Mouse (Mus musculus) stomach, embryonic 15.5 days (tissue): ENCODE data around the gene E130114P18Rik. TPM values are rescaled to one million over a fixed set of nuclear protein-coding genes. Genes with fewer than 3 reads are reported as not detected.

Source experiments
- ATAC-seq: fragments of 200-750 bp; cut with Nextera tagmentation; 2 replicates; pipeline ENCODE4 v1.8.0; 2017; ENCODE audit warnings: low read depth, moderate number of reproducible peaks, moderate TSS enrichment; ENCODE audit not compliant: insufficient read depth, low FRiP score
- H3K27ac ChIP-seq: fragments of 300-500 bp; sonication (generic); 2 replicates; pipeline ENCODE4 v1.5.1; 2015; ENCODE audit warnings: mild to moderate bottlenecking, inconsistent platforms
- H3K27me3 ChIP-seq: fragments of 300-500 bp; sonication (generic); replicated peaks from 2 replicates; pipeline ENCODE4 v1.6.1; 2015; ENCODE audit warnings: inconsistent platforms
- H3K36me3 ChIP-seq: fragments of 300-500 bp; sonication (generic); 2 replicates; pipeline ENCODE4 v1.6.1; 2015; ENCODE audit warnings: inconsistent platforms
- H3K4me1 ChIP-seq: fragments of 300-500 bp; sonication (generic); 2 replicates; pipeline ENCODE4 v1.6.1; 2015; ENCODE audit warnings: inconsistent platforms
- H3K4me2 ChIP-seq: fragments of 300-500 bp; sonication (generic); 2 replicates; pipeline ENCODE4 v1.6.1; 2015; ENCODE audit warnings: mild to moderate bottlenecking, inconsistent platforms
- H3K4me3 ChIP-seq: fragments of 300-500 bp; sonication (generic); replicated peaks from 2 replicates; pipeline ENCODE4 v1.5.1; 2015; ENCODE audit warnings: inconsistent platforms
- H3K9ac ChIP-seq: fragments of 300-500 bp; sonication (generic); 2 replicates; pipeline ENCODE4 v1.6.1; 2015; ENCODE audit warnings: inconsistent platforms
- H3K9me3 ChIP-seq: fragments of 300-500 bp; sonication (generic); 2 replicates; pipeline ENCODE4 v1.6.1; 2016; ENCODE audit warnings: inconsistent platforms
- WGBS: fragments of 180-500 bp; shearing (Covaris S2); methylation state at CpG from one replicate; pipeline ENCODE4 v1.1.7; 2015; 5-methylcytosine and 5-hydroxymethylcytosine counted together
- polyA plus RNA-seq: library from polyadenylated mRNA; unstranded; fragments of >200 nt; fragmentation: Nextera tagmentation; extraction: Ambion mirVana; gene quantifications from 2 replicates; pipeline ENCODE4 v1.2.1, GENCODE M21; 2015

The E130114P18Rik gene
- polyA plus RNA-seq, 1 experiment from 2014 or later: 2.9 TPM

DNA sequence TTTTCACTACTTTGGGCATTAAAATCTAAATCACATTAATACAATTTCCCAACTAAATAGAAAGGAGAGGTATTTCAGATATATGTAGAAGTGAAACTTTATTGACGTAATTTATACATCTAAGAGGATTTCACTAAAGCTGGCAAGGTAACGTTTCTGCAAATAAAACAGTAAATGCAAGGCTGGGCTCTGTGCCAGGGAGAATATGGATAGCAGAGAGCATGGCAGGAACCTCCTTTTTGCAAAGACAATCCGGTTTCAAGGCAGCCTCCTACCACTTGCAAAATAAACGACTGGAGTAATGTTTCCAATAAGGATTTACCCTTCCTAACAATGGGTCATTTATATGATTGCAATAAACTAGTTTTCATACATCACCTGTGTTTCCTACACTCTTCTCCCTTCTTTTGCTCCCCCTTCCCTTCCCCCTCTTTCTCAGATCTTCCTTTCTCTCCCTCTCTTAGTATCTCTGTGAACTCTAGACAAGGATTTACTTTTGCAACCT is 3.4 kb downstream of the E130114P18Rik start:
- Histone ChIP-seq H3K4me2 (peak overlapping the region; percentile 63), H3K9me3 (no peaks in the 10 kb centered on the region), H3K27me3 (no peaks in the 10 kb centered on the region), H3K4me1 (peaks cover 13% of the 10 kb centered on the region; the same call in 1 of the 2 replicates), H3K9ac (no peak overlapping the region), H3K27ac (peak overlapping the region; percentile 96), H3K4me3 (peak overlapping the region; percentile 26; the same call in 1 of the 2 replicates), H3K36me3 (no peaks in the 10 kb centered on the region)
- ATAC-seq: no peak
- WGBS: 11% methylated on average over 4 of the region's 4 CpGs

DNA sequence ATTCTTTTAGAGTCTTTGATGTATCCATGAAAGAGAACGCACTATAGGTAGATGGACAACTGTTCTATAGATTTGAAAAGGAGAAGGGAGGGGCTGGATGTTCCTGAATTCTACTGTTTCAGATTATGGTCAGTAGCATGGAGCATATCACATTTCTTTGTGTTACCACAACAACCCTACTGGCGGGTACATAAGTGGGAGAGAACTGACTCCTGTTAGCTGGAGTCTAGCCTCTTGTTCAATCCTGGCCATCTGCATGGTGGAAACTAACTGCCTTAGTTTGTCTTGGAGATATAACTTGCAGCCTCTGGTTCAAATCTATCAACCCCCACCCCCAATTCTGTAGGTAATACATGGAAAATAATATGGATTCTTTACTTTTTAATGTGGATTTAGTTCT is 4.1 kb downstream of the E130114P18Rik start:
- ATAC-seq: no peak
- Histone ChIP-seq H3K4me2 (peak overlapping the region; percentile 53), H3K36me3 (no peaks in the 10 kb centered on the region), H3K4me3 (peak overlapping the region; percentile 50; the same call in 1 of the 2 replicates), H3K27me3 (no peaks in the 10 kb centered on the region), H3K9me3 (no peaks in the 10 kb centered on the region), H3K4me1 (peaks cover 13% of the 10 kb centered on the region; the same call in 1 of the 2 replicates), H3K27ac (peak overlapping the region; percentile 97), H3K9ac (no peak overlapping the region)
- WGBS: 68% methylated on average over 2 of the region's 2 CpGs

DNA sequence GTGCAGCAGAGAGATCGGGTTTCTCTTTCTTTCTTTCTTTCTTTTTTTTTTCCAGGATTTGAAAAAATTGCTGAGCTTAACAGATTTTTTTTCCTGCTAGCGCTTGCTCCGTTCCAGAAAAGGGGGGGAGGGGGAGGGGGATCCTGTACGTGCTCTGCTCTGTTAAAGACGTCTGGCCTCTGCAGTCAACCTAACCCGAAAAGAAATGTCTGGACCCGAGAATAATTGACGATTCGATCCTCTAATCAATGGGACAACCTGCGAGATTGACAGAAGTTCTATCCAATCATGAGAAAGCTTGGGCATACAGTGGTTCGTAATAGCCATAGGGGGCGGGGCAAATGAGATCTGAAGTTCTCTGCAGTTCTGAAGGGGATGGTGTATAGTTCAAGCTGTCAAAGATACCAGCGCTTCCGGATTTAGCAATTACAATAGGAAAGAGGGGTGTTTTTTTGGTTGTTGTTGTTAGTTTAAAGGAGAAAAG is 4.7 kb downstream of the E130114P18Rik start:
- Histone ChIP-seq H3K4me1 (peaks cover 13% of the 10 kb centered on the region; the same call in 1 of the 2 replicates), H3K9ac (peak overlapping the region; percentile 9; the same call in 1 of the 2 replicates), H3K4me2 (peak overlapping the region; percentile 53), H3K27ac (peak overlapping the region; percentile 97), H3K4me3 (peak overlapping the region; percentile 50), H3K9me3 (no peaks in the 10 kb centered on the region), H3K36me3 (no peaks in the 10 kb centered on the region), H3K27me3 (no peaks in the 10 kb centered on the region)
- 0% methylated on average over 14 of the region's 14 CpGs for WGBS
- ATAC-seq: peak; percentile 81

DNA sequence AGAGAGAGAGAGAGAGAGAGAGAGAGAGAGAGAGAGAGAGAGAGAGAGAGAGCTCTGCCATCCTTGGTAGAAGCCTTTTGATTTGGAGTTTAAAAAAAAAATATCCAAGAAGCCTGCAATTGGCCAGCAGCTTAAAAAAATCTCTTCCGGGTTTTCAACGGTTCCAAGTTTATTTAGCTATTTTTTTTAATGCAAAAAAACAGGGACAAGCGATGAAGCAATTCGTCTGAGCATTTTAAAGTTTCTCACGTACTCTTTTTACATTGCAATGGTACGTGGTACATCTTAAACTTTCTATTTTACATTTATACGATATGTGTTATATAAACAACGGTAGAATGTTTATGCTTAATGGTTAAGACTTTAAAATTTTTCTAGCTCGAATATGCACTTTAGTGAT is 5.2 kb downstream of the E130114P18Rik start, which contains the start of gene Nfia:
TSS of gene Nfia (plus strand) at position 94 of the 400 bp plus-strand sequence.
- no peak for ATAC-seq
- WGBS: under 1% methylated on average over 9 of the region's 9 CpGs

DNA sequence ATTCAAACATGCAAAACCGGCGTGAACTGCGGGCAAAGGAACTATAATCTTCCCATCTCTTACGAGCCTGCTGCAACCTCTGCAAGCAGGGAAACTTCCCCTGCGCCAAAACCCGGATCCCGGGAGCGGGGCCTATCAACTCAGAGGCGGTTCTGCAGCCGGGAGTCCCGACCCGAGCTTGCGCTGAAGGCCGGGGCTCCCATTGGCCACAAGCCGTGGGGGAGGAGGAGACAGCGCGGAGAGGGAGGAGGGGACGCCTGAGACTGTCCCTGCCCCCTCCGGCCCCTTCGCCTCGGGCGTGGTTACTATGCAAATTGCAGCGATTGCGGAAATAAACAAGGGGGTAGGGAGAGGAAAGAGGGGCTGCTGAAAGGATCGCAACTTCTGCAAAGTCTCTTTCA is 5.8 kb downstream of the E130114P18Rik start:
- WGBS: under 1% methylated on average over 25 of the region's 25 CpGs
- peak; percentile 96 for ATAC-seq
- H3K9me3 ChIP-seq: no peaks in the 10 kb centered on the region
- peak overlapping the region; percentile 50 for H3K4me3 ChIP-seq
- no peak overlapping the region; the same call in 1 of the 2 replicates for H3K9ac ChIP-seq
- no peaks in the 10 kb centered on the region for H3K27me3 ChIP-seq
- H3K4me1 ChIP-seq: peaks cover 13% of the 10 kb centered on the region; the same call in 1 of the 2 replicates
- peak overlapping the region; percentile 53 for H3K4me2 ChIP-seq
- peak overlapping the region; percentile 97 for H3K27ac ChIP-seq
- no peaks in the 10 kb centered on the region for H3K36me3 ChIP-seq

More for the DNA sequence above, 5.2 kb downstream of the E130114P18Rik start, which contains the start of gene Nfia:
- peak within 1 kb of the TSS; percentile 50 for H3K4me3 ChIP-seq
- no peaks in the 10 kb centered on the region for H3K27me3 ChIP-seq
- H3K4me2 ChIP-seq: peak within 1 kb of the TSS; percentile 53
- no peaks in the 10 kb centered on the region for H3K36me3 ChIP-seq
- peaks cover 13% of the 10 kb centered on the region; the same call in 1 of the 2 replicates for H3K4me1 ChIP-seq
- H3K9me3 ChIP-seq: no peaks in the 10 kb centered on the region
- H3K27ac ChIP-seq: peak within 1 kb of the TSS; percentile 97
- H3K9ac ChIP-seq: peak within 1 kb of the TSS; percentile 9; the same call in 1 of the 2 replicates

DNA sequence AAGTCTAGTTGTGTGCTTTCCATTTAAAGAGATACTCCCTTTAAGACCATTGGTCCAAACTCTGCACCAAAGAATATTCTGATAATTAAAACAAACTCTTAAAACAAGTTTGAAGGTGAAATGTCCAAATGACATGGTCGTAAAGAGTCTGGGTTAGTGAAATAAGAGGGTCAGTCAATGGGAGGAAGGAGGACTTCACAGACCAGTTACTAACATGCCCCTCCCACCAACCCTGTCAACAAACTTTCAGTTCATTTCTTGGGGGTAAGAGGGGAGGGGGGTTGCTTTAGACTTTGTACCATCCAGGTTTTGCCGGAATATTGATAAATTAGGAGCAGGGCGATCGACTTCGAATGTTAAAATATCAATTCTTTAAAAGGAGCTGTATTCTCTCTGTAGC is 6.5 kb downstream of the E130114P18Rik start:
- WGBS: 12% methylated on average over 5 of the region's 5 CpGs
- no peak overlapping the region; the same call in 1 of the 2 replicates for H3K9ac ChIP-seq
- peaks cover 9% of the 10 kb centered on the region; the same call in 1 of the 2 replicates for H3K4me1 ChIP-seq
- H3K9me3 ChIP-seq: no peaks in the 10 kb centered on the region
- no peaks in the 10 kb centered on the region for H3K36me3 ChIP-seq
- peak overlapping the region; percentile 50 for H3K4me3 ChIP-seq
- peak overlapping the region; percentile 97; the same call in 1 of the 2 replicates for H3K27ac ChIP-seq
- peak overlapping the region; percentile 53 for H3K4me2 ChIP-seq
- no peak for ATAC-seq
- H3K27me3 ChIP-seq: no peaks in the 10 kb centered on the region

DNA sequence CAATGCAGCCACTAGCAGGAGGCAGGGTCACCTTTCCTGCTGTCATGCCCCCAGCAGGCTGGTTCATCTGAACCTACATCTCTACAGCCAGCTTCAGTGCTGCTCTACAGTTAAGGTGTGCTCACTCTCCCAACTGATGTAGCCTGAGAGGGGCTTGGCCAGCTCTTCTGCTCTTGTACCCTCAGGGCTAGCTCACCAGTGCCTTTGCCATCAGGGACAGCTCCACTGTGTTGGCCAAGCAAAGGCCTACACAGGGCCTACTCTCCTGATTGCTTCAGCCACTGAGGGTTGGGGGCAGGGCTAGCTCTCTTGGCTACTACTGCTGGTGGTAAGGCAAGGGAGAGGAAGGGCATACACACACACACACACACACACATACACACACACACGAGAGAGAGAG is 8.0 kb downstream of the E130114P18Rik start:
- WGBS: no CpG with 5 or more reads among the region's 1 CpGs
- no peaks in the 10 kb centered on the region for H3K27me3 ChIP-seq
- H3K4me2 ChIP-seq: no peak overlapping the region
- ATAC-seq: no peak
- H3K9ac ChIP-seq: no peak overlapping the region
- H3K4me3 ChIP-seq: no peak overlapping the region
- no peak overlapping the region for H3K27ac ChIP-seq
- peaks cover 8% of the 10 kb centered on the region; the same call in 1 of the 2 replicates for H3K4me1 ChIP-seq
- no peaks in the 10 kb centered on the region for H3K9me3 ChIP-seq
- H3K36me3 ChIP-seq: no peaks in the 10 kb centered on the region

DNA sequence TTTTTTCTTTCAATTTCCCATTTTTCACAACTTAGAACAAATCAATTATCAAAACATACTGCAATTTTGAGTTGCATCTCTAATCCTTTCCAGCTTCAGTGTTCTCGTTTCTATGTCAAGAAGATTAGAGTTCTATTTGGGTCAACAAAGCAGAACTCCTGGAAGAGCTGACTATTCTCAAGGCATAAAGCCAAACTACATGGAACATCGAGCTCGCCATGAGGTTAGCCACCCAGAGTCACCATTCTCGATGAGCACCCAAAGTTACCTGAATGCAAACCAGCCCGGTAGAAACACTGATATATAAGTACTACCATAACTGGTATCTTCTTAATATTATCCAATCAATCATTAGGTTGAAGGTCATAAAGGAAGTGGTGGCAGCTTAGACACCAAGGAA is 10.4 kb downstream of the E130114P18Rik start:
- WGBS: 84% methylated on average over 5 of the region's 5 CpGs

DNA sequence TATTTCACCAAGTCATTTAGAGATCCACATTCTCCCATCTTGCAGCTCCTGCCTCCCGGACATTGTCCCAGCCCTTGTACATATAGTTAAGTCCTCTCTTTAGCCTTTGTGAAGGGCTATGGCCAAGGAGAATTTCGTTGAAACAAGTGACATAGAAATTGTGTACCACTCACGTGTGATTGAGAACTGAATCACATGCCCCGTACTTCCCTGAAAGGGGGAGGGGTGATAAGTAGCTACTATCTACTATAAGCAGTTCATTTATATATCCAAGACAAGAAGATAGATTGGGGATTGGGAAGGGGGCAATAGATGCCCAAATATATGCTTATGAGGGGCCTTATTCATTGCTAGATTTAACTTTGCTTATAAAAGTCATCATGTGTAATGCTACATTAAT is 10.9 kb downstream of the E130114P18Rik start:
- H3K27me3 ChIP-seq: no peaks in the 10 kb centered on the region
- H3K36me3 ChIP-seq: no peaks in the 10 kb centered on the region
- 74% methylated on average over 4 of the region's 4 CpGs for WGBS
- ATAC-seq: no peak
- peaks cover 3% of the 10 kb centered on the region; the same call in 1 of the 2 replicates for H3K4me1 ChIP-seq
- no peak overlapping the region for H3K4me3 ChIP-seq
- H3K9ac ChIP-seq: no peak overlapping the region
- no peak overlapping the region for H3K4me2 ChIP-seq
- H3K9me3 ChIP-seq: no peaks in the 10 kb centered on the region
- no peak overlapping the region for H3K27ac ChIP-seq

More for the DNA sequence above, 10.4 kb downstream of the E130114P18Rik start:
- no peaks in the 10 kb centered on the region for H3K9me3 ChIP-seq
- H3K4me1 ChIP-seq: peaks cover 3% of the 10 kb centered on the region; the same call in 1 of the 2 replicates
- H3K27me3 ChIP-seq: no peaks in the 10 kb centered on the region
- ATAC-seq: no peak
- H3K36me3 ChIP-seq: no peaks in the 10 kb centered on the region
- H3K4me3 ChIP-seq: no peak overlapping the region
- no peak overlapping the region for H3K27ac ChIP-seq
- H3K4me2 ChIP-seq: no peak overlapping the region
- H3K9ac ChIP-seq: no peak overlapping the region

DNA sequence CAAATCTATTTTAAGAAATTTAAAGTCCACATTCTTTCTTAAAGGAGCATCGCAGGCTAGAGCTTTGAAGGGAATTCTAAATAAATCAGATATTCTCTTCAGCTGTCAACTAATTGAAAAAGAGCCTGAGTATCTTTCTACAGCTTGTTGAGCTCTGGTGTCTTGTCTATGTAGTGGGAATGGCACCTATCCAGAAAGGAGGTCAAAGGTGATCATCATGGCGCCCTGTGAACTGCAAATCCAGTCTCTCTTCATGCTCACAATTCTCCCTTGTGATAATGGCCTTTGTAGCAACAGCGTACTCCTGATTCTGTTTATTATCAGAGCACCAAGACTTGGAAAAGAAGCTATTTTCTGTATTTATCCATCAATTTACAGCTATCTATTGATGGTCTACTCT is 11.8 kb downstream of the E130114P18Rik start:
- Histone ChIP-seq H3K4me2 (no peak overlapping the region), H3K9ac (no peak overlapping the region), H3K27me3 (no peaks in the 10 kb centered on the region), H3K4me1 (no peaks in the 10 kb centered on the region), H3K9me3 (no peaks in the 10 kb centered on the region), H3K36me3 (no peaks in the 10 kb centered on the region), H3K4me3 (no peak overlapping the region), H3K27ac (no peak overlapping the region)
- 80% methylated on average over 3 of the region's 3 CpGs for WGBS
- ATAC-seq: no peak

DNA sequence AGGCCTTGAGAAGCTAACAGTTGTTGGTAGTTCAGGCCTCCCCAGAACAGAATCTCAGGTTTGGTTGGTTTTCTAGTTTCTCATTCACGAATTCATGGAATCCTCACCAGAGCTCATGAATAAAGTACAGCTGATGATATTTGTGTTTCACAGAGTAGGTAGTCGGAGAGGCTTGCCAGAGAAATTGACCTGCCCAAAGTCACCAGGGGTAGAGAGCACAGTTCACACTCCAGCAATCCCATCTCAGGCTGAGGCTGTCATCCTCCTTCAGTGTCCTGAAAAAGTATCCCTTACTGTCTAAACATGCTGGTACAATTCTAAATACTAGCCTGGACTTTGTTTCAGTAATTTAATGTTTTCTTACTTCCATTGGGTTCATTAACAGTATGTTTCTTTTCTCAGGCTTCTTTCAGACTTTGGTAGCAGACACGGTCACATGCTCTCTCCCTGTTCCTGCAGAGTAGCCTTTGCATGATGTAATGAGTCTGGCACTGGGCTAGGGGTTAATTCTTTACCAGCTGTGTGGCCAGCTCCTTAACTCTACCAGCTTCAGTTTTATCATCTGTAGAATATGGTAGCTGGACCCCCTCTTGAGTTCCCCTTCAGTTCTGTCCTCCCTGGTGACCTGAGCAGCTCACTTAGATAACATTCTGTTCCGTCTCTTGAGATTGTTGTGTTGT is 12.4 kb downstream of the E130114P18Rik start:
- Histone ChIP-seq H3K36me3 (no peaks in the 10 kb centered on the region), H3K9ac (no peak overlapping the region), H3K9me3 (no peaks in the 10 kb centered on the region), H3K4me2 (no peak overlapping the region), H3K27ac (no peak overlapping the region), H3K4me1 (no peaks in the 10 kb centered on the region), H3K27me3 (no peaks in the 10 kb centered on the region), H3K4me3 (no peak overlapping the region)
- no peak for ATAC-seq
- 63% methylated on average over 4 of the region's 4 CpGs for WGBS

DNA sequence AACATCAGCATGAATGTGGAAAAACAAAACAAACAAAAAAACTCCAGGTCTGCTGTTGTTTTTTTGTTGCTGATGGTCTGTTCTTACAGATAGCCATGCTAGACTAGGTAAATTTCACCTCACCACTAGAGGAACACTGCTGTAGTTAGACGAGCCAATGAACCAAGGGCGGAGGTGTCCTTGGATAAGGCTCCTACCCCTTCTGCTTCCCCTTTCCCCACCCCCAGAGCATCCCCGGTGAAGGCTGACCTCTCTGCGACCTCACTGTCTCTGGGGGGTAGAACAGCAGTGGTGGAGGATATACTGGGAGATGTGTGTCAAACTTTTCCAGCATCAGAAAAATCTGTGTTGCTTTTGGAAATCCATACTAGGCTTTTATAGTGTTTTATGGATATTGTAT is 13.3 kb downstream of the E130114P18Rik start:
- Histone ChIP-seq H3K4me3 (no peak overlapping the region), H3K9me3 (no peaks in the 10 kb centered on the region), H3K27ac (no peak overlapping the region), H3K4me2 (no peak overlapping the region), H3K27me3 (no peaks in the 10 kb centered on the region), H3K4me1 (no peaks in the 10 kb centered on the region), H3K9ac (no peak overlapping the region), H3K36me3 (no peaks in the 10 kb centered on the region)
- ATAC-seq: no peak
- WGBS: 31% methylated on average over 4 of the region's 4 CpGs
